Mouse (Mus musculus) B cell, adult 62 days (primary cell): ENCODE results near the gene Olfr1183. TPM values are rescaled to one million over a fixed set of nuclear protein-coding genes. Genes with fewer than 3 reads are reported as not detected.

Experiments
- total RNA-seq: library from RNA; stranded (reverse); gene quantifications from 4 replicates; pipeline ENCODE4 v1.2.4, GENCODE M21; 2023

The Olfr1183 gene
- not detected in 4 replicates for total RNA-seq

GRCm38 (mm10) chr2:88454567-88454966 lies at the start of gene Olfr1183:
Gene Olfr1183, plus strand, starts transcription at chr2:88454867.

GRCm38 (mm10) chr2:88406353-88406752 lies 48.3 kb upstream of the Olfr1183 start, which contains the start of gene Olfr1179:
Gene Olfr1179, minus strand, starts transcription at chr2:88406453.

GRCm38 (mm10) chr2:88419051-88419450 lies 35.6 kb upstream of the Olfr1183 start, which contains the start of gene Olfr1180:
Gene Olfr1180, minus strand, starts transcription at chr2:88419151.

GRCm38 (mm10) chr2:88426071-88426470 lies 28.6 kb upstream of the Olfr1183 start, which contains the start of gene Olfr1181:
Gene Olfr1181, minus strand, starts transcription at chr2:88426171.

GRCm38 (mm10) chr2:88449031-88449430 lies 5.6 kb upstream of the Olfr1183 start, which contains the start of gene Gm13757:
Gene Gm13757, minus strand, starts transcription at chr2:88449131.

GRCm38 (mm10) chr2:88483298-88483697 lies 28.6 kb downstream of the Olfr1183 start, which contains the start of gene Olfr1184:
Gene Olfr1184, plus strand, starts transcription at chr2:88483598.

GRCm38 (mm10) chr2:88493020-88493419 lies 38.4 kb downstream of the Olfr1183 start, which contains the start of gene Olfr1185-ps1:
Gene Olfr1185-ps1, plus strand, starts transcription at chr2:88493320.

GRCm38 (mm10) chr2:88518251-88518650 lies 63.6 kb downstream of the Olfr1183 start, which contains the start of gene Olfr1186:
Gene Olfr1186, plus strand, starts transcription at chr2:88518551.

Other genes with a start within 250 kb of the Olfr1183 start
- not detected in 4 replicates for gene Olfr1170, start 226.5 kb upstream of the Olfr1183 start, total RNA-seq
- not detected in 4 replicates for gene Olfr1173, start 175.0 kb upstream of the Olfr1183 start, total RNA-seq
- gene Olfr1174-ps, start 139.7 kb upstream of the Olfr1183 start, total RNA-seq: not detected in 4 replicates
- not detected in 4 replicates for gene Olfr1175-ps, start 127.7 kb upstream of the Olfr1183 start, total RNA-seq
- not detected in 4 replicates for gene Olfr1176, start 118.1 kb upstream of the Olfr1183 start, total RNA-seq
- gene Olfr1177-ps, start 108.4 kb upstream of the Olfr1183 start, total RNA-seq: not detected in 4 replicates
- gene Olfr1178, start 67.8 kb upstream of the Olfr1183 start, total RNA-seq: not detected in 4 replicates
- gene Olfr1179, start 48.4 kb upstream of the Olfr1183 start, total RNA-seq: not detected in 4 replicates
- gene Olfr1180, start 35.7 kb upstream of the Olfr1183 start, total RNA-seq: not detected in 4 replicates
- not detected in 4 replicates for gene Olfr1181, start 28.7 kb upstream of the Olfr1183 start, total RNA-seq
- not detected in 4 replicates for gene Gm13757, start 5.7 kb upstream of the Olfr1183 start, total RNA-seq
- gene Olfr1184, start 28.7 kb downstream of the Olfr1183 start, total RNA-seq: not detected in 4 replicates
- not detected in 4 replicates for gene Olfr1185-ps1, start 38.5 kb downstream of the Olfr1183 start, total RNA-seq
- gene Olfr1186, start 63.7 kb downstream of the Olfr1183 start, total RNA-seq: not detected in 4 replicates
- not detected in 4 replicates for gene Olfr1188, start 102.1 kb downstream of the Olfr1183 start, total RNA-seq
- not detected in 4 replicates for gene Olfr1189, start 131.6 kb downstream of the Olfr1183 start, total RNA-seq
- gene Olfr1191-ps1, start 185.7 kb downstream of the Olfr1183 start, total RNA-seq: 0.09 to 0.20 TPM in 2 of 4 replicates, not detected in the others
- gene Olfr1192-ps1, start 193.6 kb downstream of the Olfr1183 start, total RNA-seq: not detected in 4 replicates
- not detected in 4 replicates for gene Olfr1193, start 220.8 kb downstream of the Olfr1183 start, total RNA-seq
- gene Olfr1195, start 234.3 kb downstream of the Olfr1183 start, total RNA-seq: not detected in 4 replicates
- gene Olfr1196, start 249.7 kb downstream of the Olfr1183 start, total RNA-seq: not detected in 4 replicates